Comparison of ENCODE assay signal across 14 mouse cellular contexts in the genomic region with DNA sequence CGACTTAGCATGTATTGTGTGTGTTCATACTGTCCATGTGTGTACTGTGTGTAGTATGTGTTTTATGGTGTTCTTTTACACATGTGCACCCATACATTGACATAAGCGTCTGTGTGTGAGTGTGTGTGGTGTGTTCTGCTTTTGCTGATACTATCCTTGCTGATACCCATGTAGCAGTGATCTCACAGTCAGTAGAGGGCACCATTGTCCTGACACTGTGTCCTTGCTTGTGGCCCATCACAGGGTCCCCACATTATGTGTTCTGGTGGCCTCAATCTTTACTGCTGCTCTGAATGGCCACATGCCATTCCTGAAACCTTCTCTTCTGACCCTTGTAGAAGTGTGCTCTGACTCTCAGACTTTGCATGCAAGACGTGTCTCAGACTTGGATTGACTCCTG. TPM values are rescaled to one million over a fixed set of nuclear protein-coding genes. Genes with fewer than 3 reads are reported as not detected.
A peak's percentile ranks its signal among the peaks of the same experiment; 100 is the strongest.
DNase-seq lines count a peak whose midpoint lies in the region; ATAC-seq and TF ChIP-seq lines count a peak whose summit lies in the region.
"Had no signal": no experiment of that assay in that cellular context is flagged by ENCODE, and none has a peak within 500 bp of the region (broad histone marks: within the 10 kb centered on the region; RNA-seq: fewer than 3 reads in every experiment).

No protein-coding gene starts in this region.

- no peaks in the 10 kb centered on the region for H3K27me3 ChIP-seq in hindbrain, postnatal 0 days (ENCODE audit: insufficient read depth, low read length)
- no peaks in the 10 kb centered on the region for H3K27me3 ChIP-seq in hindbrain, embryonic 12.5 days
- no peaks in the 10 kb centered on the region for H3K27me3 ChIP-seq in neural tube, embryonic 13.5 days
- H3K27me3 ChIP-seq: limb, embryonic 15.5 days; megakaryocyte, embryonic 14.5 days had no signal

- 68% methylated on average over 3 of the region's 3 CpGs for WGBS in hindbrain, postnatal 0 days
- 79% methylated on average over 3 of the region's 3 CpGs for WGBS in hindbrain, embryonic 12.5 days
- 70% methylated on average over 3 of the region's 3 CpGs for WGBS in neural tube, embryonic 13.5 days

- no peak overlapping the region for H3K27ac ChIP-seq in hindbrain, postnatal 0 days
- no peak overlapping the region for H3K27ac ChIP-seq in hindbrain, embryonic 12.5 days
- no peak overlapping the region for H3K27ac ChIP-seq in neural tube, embryonic 13.5 days (replicated peaks)
- H3K27ac ChIP-seq: limb, embryonic 15.5 days had no signal

- H3K4me1 ChIP-seq in hindbrain, postnatal 0 days (ENCODE audit: insufficient read depth, low read length) = peaks cover 5% of the 10 kb centered on the region; the same call in 1 of the 2 replicates
- peaks cover 7% of the 10 kb centered on the region; the same call in 1 of the 2 replicates for H3K4me1 ChIP-seq in hindbrain, embryonic 12.5 days
- H3K4me1 ChIP-seq in neural tube, embryonic 13.5 days (replicated peaks) = peaks cover 21% of the 10 kb centered on the region
- H3K4me1 ChIP-seq: limb, embryonic 15.5 days had no signal

- TF ChIP-seq CTCF in hindbrain, postnatal 0 days (IDR thresholded peaks at IDR 0.05; ENCODE audit: low read depth) = peak; percentile 66

- no peaks in the 10 kb centered on the region for H3K36me3 ChIP-seq in hindbrain, postnatal 0 days (ENCODE audit: insufficient read depth, low read length)
- H3K36me3 ChIP-seq in hindbrain, embryonic 12.5 days = peaks cover 13% of the 10 kb centered on the region; the same call in 1 of the 2 replicates
- H3K36me3 ChIP-seq in neural tube, embryonic 13.5 days = peaks cover 17% of the 10 kb centered on the region; the same call in 1 of the 2 replicates
- H3K36me3 ChIP-seq: limb, embryonic 15.5 days had no signal

- no peak overlapping the region for H3K4me3 ChIP-seq in hindbrain, postnatal 0 days (ENCODE audit: low read length)
- no peak overlapping the region for H3K4me3 ChIP-seq in hindbrain, embryonic 12.5 days
- no peak overlapping the region for H3K4me3 ChIP-seq in neural tube, embryonic 13.5 days
- H3K4me3 ChIP-seq: limb, embryonic 15.5 days; megakaryocyte, embryonic 14.5 days had no signal

- no peak overlapping the region for H3K9ac ChIP-seq in hindbrain, postnatal 0 days (replicated peaks; ENCODE audit: low read length)
- no peak overlapping the region for H3K9ac ChIP-seq in hindbrain, embryonic 12.5 days
- H3K9ac ChIP-seq in neural tube, embryonic 13.5 days = no peak overlapping the region
- H3K9ac ChIP-seq: limb, embryonic 15.5 days had no signal

- ATAC-seq in CD4-positive, CD25-positive, alpha-beta regulatory T cell, adult 4 months = no peak
- peak; percentile 67; the same call in 1 of the 2 replicates for ATAC-seq in hindbrain, postnatal 0 days
- no peak for ATAC-seq in hindbrain, embryonic 12.5 days (ENCODE audit: low FRiP score)
- peak; percentile 67; the same call in 1 of the 2 replicates for ATAC-seq in neural tube, embryonic 13.5 days (ENCODE audit: low read depth)

- no peak overlapping the region for H3K4me2 ChIP-seq in hindbrain, postnatal 0 days (ENCODE audit: low read depth, low read length)
- H3K4me2 ChIP-seq in hindbrain, embryonic 12.5 days (replicated peaks) = no peak overlapping the region
- no peak overlapping the region for H3K4me2 ChIP-seq in neural tube, embryonic 13.5 days
- H3K4me2 ChIP-seq: limb, embryonic 15.5 days had no signal

- DNase-seq in CD4-positive, CD25-positive, alpha-beta regulatory T cell, adult 2 months (ENCODE audit: low read depth, low spot score) = peak; percentile 25
- peak; percentile 61 for DNase-seq in hindbrain, postnatal 0 days (ENCODE audit: low spot score)
- DNase-seq in neural tube, embryonic 10.5 days (ENCODE audit: extremely low spot score, low spot score) = no peak
- peak; percentile 71 for DNase-seq in retina, postnatal 1 day
- no peak for DNase-seq in yolk sac, embryonic 10.5 days (ENCODE audit: low spot score)
- DNase-seq: gastrocnemius, postnatal 10 days; heart, postnatal 14 days; kidney, adult 18-20 months; thymus, postnatal 4 days had no signal

- no peaks in the 10 kb centered on the region for H3K9me3 ChIP-seq in hindbrain, postnatal 0 days (ENCODE audit: low read length)
- no peaks in the 10 kb centered on the region for H3K9me3 ChIP-seq in hindbrain, embryonic 12.5 days (replicated peaks)
- H3K9me3 ChIP-seq in neural tube, embryonic 13.5 days = no peaks in the 10 kb centered on the region
- H3K9me3 ChIP-seq: limb, embryonic 15.5 days; megakaryocyte, embryonic 14.5 days had no signal

RNA-seq across cellular contexts. Expression of a gene that starts 22.2 kb away (rescaled TPM):
- polyA plus RNA-seq in CD4-positive, CD25-positive, alpha-beta regulatory T cell, adult 4 months (2017; shearing (Covaris generic)) = 10 to 100 TPM; 40.1 to 54.7 TPM
- 65.8 and 78.0 TPM in 2 replicates for total RNA-seq in hindbrain, postnatal 0 days (2014; rRNA removed)
- 54.9 and 58.4 TPM in 2 replicates for polyA plus RNA-seq in hindbrain, postnatal 0 days (2015; fragmentation: Nextera tagmentation; extraction: Ambion mirVana)
- polyA plus RNA-seq in hindbrain, embryonic 12.5 days (2016; fragmentation: Nextera tagmentation; extraction: Ambion mirVana) = 48.9 and 49.6 TPM in 2 replicates
- polyA plus RNA-seq in neural tube, embryonic 13.5 days (2015; fragmentation: Nextera tagmentation; extraction: Ambion mirVana) = 59.9 and 69.6 TPM in 2 replicates

RNA-seq across cellular contexts. Expression of a gene that starts 23.5 kb away (rescaled TPM):
- 10 to 100 TPM; 44.8 to 63.7 TPM for polyA plus RNA-seq in CD4-positive, CD25-positive, alpha-beta regulatory T cell, adult 4 months (2017; shearing (Covaris generic))
- 54.5 and 66.3 TPM in 2 replicates for total RNA-seq in hindbrain, postnatal 0 days (2014; rRNA removed)
- polyA plus RNA-seq in hindbrain, postnatal 0 days (2015; fragmentation: Nextera tagmentation; extraction: Ambion mirVana) = 34.1 and 34.5 TPM in 2 replicates
- 42.1 and 43.2 TPM in 2 replicates for polyA plus RNA-seq in hindbrain, embryonic 12.5 days (2016; fragmentation: Nextera tagmentation; extraction: Ambion mirVana)
- polyA plus RNA-seq in neural tube, embryonic 13.5 days (2015; fragmentation: Nextera tagmentation; extraction: Ambion mirVana) = 36.5 and 40.5 TPM in 2 replicates

Comparison
In these comparisons a context has a peak if more than half of its experiments do, and no peak if none do; other contexts are left out.
1. ATAC-seq: peak in hindbrain, postnatal 0 days (single experiment) and neural tube, embryonic 13.5 days (single experiment); none in CD4-positive, CD25-positive, alpha-beta regulatory T cell, adult 4 months (single experiment) and hindbrain, embryonic 12.5 days (single experiment).
2. DNase-seq: peak in CD4-positive, CD25-positive, alpha-beta regulatory T cell, adult 2 months (single experiment), hindbrain, postnatal 0 days (single experiment) and retina, postnatal 1 day (single experiment); none in neural tube, embryonic 10.5 days (single experiment) and yolk sac, embryonic 10.5 days (single experiment).